Mouse (Mus musculus) C2C12 (cell line): ENCODE measurements around the gene Igsf3. TPM values are rescaled to one million over a fixed set of nuclear protein-coding genes. Genes with fewer than 3 reads are reported as not detected.
A peak's percentile ranks its signal among the peaks of the same experiment; 100 is the strongest.

Experiments used
- H3K27me3 ChIP-seq: one replicate; pipeline ENCODE4 v1.6.1; 2011; ENCODE audit not compliant: control insufficient read depth, insufficient read depth, insufficient read length
- H3K36me3 ChIP-seq: one replicate; pipeline ENCODE4 v1.6.1; 2011; ENCODE audit not compliant: control insufficient read depth, insufficient read depth
- H3K4me3 ChIP-seq: one replicate; pipeline ENCODE4 v1.5.1; 2011; ENCODE audit warnings: mild to moderate bottlenecking, control low read depth; ENCODE audit not compliant: poor library complexity, insufficient read depth, severe bottlenecking
- H3K79me2 ChIP-seq: one replicate; pipeline ENCODE4 v1.6.1; 2011; ENCODE audit not compliant: control insufficient read depth, insufficient read depth
- H3K79me3 ChIP-seq: one replicate; pipeline ENCODE4 v1.6.1; 2011; ENCODE audit warnings: low read depth, control low read depth
- H3ac ChIP-seq: one replicate; pipeline ENCODE3; 2011; ENCODE audit warnings: low read depth; ENCODE audit not compliant: control insufficient read depth, insufficient read length
- CEBPB ChIP-seq: IDR thresholded peaks from one replicate; pipeline ENCODE4 v1.6.1; 2011; ENCODE audit warnings: low read depth, mild to moderate bottlenecking, control low read depth, moderate library complexity
- CTCF ChIP-seq: IDR thresholded peaks from one replicate; pipeline ENCODE4 v1.5.1; 2011; ENCODE audit not compliant: control insufficient read depth, insufficient read depth, insufficient read length
- FOSL1 ChIP-seq: IDR thresholded peaks from one replicate; pipeline ENCODE4 v1.8.0; 2011; ENCODE audit warnings: mild to moderate bottlenecking, low read length; ENCODE audit not compliant: poor library complexity, insufficient read depth, severe bottlenecking
- MAX ChIP-seq: IDR thresholded peaks from one replicate; pipeline ENCODE4 v1.6.1; 2011; ENCODE audit warnings: mild to moderate bottlenecking, control low read depth
- MYOD1 ChIP-seq: IDR thresholded peaks from one replicate; pipeline ENCODE4 v1.6.1; 2011; ENCODE audit warnings: low read depth; ENCODE audit not compliant: control insufficient read depth, insufficient read length
- MYOG ChIP-seq: IDR thresholded peaks from one replicate; pipeline ENCODE4 v1.6.1; 2011; ENCODE audit not compliant: control insufficient read depth, insufficient read length; ENCODE audit errors: extremely low read depth
- USF1 ChIP-seq: IDR thresholded peaks from one replicate; pipeline ENCODE4 v1.6.1; 2011; ENCODE audit warnings: low read depth, mild to moderate bottlenecking, control low read depth, moderate library complexity
- polyA plus RNA-seq: library from polyadenylated mRNA; unstranded; fragments of >200 nt; fragmentation: generic; extraction: Trizol; gene quantifications from one replicate; pipeline ENCODE4 v1.2.1, GENCODE M21; 2012; ENCODE audit warnings: missing spikeins

Igsf3 gene
- polyA plus RNA-seq, 1 experiment = 4.0 TPM

GRCm38 (mm10) chr3:101365081-101365612 lies 11.7 kb upstream of the Igsf3 start:
- TF ChIP-seq MYOG (no peak), FOSL1 (no peak), MYOD1 (no peak), CTCF (no peak)
- H3K36me3 ChIP-seq = no peaks in the 10 kb centered on the region
- H3K27me3 ChIP-seq = no peaks in the 10 kb centered on the region
- no peak overlapping the region for H3ac ChIP-seq
- H3K79me3 ChIP-seq = no peaks in the 10 kb centered on the region
- no peak overlapping the region for H3K4me3 ChIP-seq
- H3K79me2 ChIP-seq = no peaks in the 10 kb centered on the region

- Histone ChIP-seq H3K36me3 (no peaks in the 10 kb centered on the region), H3K79me2 (no peaks in the 10 kb centered on the region), H3K79me3 (no peaks in the 10 kb centered on the region), H3K4me3 (no peak overlapping the region), H3K27me3 (no peaks in the 10 kb centered on the region), H3ac (no peak overlapping the region)
- TF ChIP-seq USF1 (no peak), MYOD1 (no peak), CTCF (no peak), FOSL1 (no peak), MAX (no peak), MYOG (no peak), CEBPB (no peak)
Measured at GRCm38 (mm10) chr3:101365911-101366310, 11.0 kb upstream of the Igsf3 start.

- TF ChIP-seq MYOD1 (no peak), FOSL1 (no peak), USF1 (no peak)
- H3K4me3 ChIP-seq = no peak overlapping the region
- H3K36me3 ChIP-seq = no peaks in the 10 kb centered on the region
- H3K79me3 ChIP-seq = no peaks in the 10 kb centered on the region
- H3K79me2 ChIP-seq = no peaks in the 10 kb centered on the region
- no peak overlapping the region for H3ac ChIP-seq
- H3K27me3 ChIP-seq = no peaks in the 10 kb centered on the region
Measured at GRCm38 (mm10) chr3:101367372-101367771, 9.5 kb upstream of the Igsf3 start.

GRCm38 (mm10) chr3:101369301-101369881 lies 7.5 kb upstream of the Igsf3 start:
- H3K79me3 ChIP-seq = no peaks in the 10 kb centered on the region
- no peaks in the 10 kb centered on the region for H3K36me3 ChIP-seq
- H3K27me3 ChIP-seq = no peaks in the 10 kb centered on the region
- no peak overlapping the region for H3K4me3 ChIP-seq
- TF ChIP-seq FOSL1 (no peak), MYOD1 (no peak), CTCF (no peak), MAX (no peak), USF1 (no peak), MYOG (no peak), CEBPB (no peak)
- no peaks in the 10 kb centered on the region for H3K79me2 ChIP-seq
- H3ac ChIP-seq = no peak overlapping the region

- no peak overlapping the region for H3K4me3 ChIP-seq
- H3K79me3 ChIP-seq = no peaks in the 10 kb centered on the region
- no peaks in the 10 kb centered on the region for H3K79me2 ChIP-seq
- TF ChIP-seq MYOD1 = no peak
- no peak for TF ChIP-seq USF1
- no peak for TF ChIP-seq MAX
- TF ChIP-seq FOSL1 = no peak
- TF ChIP-seq CTCF = peak; percentile 39
- TF ChIP-seq MYOG = no peak
- TF ChIP-seq CEBPB = no peak
- no peak overlapping the region for H3ac ChIP-seq
- H3K27me3 ChIP-seq = no peaks in the 10 kb centered on the region
- H3K36me3 ChIP-seq = no peaks in the 10 kb centered on the region
Measured at GRCm38 (mm10) chr3:101372345-101372980, 4.4 kb upstream of the Igsf3 start.
